Mouse (Mus musculus) lung, adult 2 months (tissue): ENCODE data around the gene Stpg2.

Experiments
- CTCF ChIP-seq: fragments of 200-500 bp; IDR thresholded peaks from 2 replicates; pipeline ENCODE4 v1.5.1; 2011; ENCODE audit warnings: mild to moderate bottlenecking, low read length, control low read depth; ENCODE audit not compliant: insufficient read depth
- POLR2A ChIP-seq: fragments of 200-500 bp; IDR thresholded peaks from 2 replicates; pipeline ENCODE4 v1.6.1; 2011; ENCODE audit warnings: low read depth, mild to moderate bottlenecking, control low read depth, low read length, borderline replicate concordance; ENCODE audit errors: extremely low read depth

DNA sequence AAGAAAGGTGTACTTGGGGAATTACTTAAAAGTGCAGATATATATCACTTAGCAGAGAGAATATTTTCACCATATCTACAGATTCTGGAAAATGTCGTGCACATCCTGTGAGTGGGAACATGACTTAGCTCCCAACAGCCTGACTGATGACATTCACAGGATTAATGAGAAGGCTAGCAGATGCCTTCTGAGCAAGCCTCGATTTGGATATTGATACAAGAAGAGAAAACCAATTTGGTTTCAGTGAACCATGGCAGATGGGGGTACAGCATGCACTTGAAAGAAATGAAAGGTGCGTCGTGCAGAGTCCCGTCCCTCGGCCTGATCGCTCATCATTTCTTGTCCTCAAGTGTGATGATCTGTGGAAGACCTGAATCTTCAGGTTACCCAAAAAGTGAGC is 410.3 kb downstream of the Stpg2 start:
- TF ChIP-seq CTCF (no peak), POLR2A (no peak)
